Mouse (Mus musculus) kidney, postnatal 25 days (tissue): Measurements from ENCODE around the gene Tbx20.
A peak's percentile ranks its signal among the peaks of the same experiment; 100 is the strongest.

ENCODE experiments used
- DNase-seq, 2 experiments: peaks; one replicate each; pipeline ENCODE4 v3.0.0; 2021; ENCODE audit warnings: mixed read lengths in 2 of 2

Gene Tbx20

GRCm38 (mm10) chr9:24774160-24774969, at the start of gene Tbx20:
Gene Tbx20 (minus strand): TSS chr9:24774303.
- peak in 1 of 2 experiments; percentile 40 for DNase-seq

- no peak for DNase-seq
Measured at GRCm38 (mm10) chr9:24818511-24818910, 44.4 kb upstream of the Tbx20 start.

- DNase-seq, result no peak
Measured at GRCm38 (mm10) chr9:24812461-24812860, 38.4 kb upstream of the Tbx20 start.

GRCm38 (mm10) chr9:24792110-24792509, 18.0 kb upstream of the Tbx20 start:
- DNase-seq, result no peak

- DNase-seq, result no peak
Measured at GRCm38 (mm10) chr9:24789396-24789795, 15.3 kb upstream of the Tbx20 start.

GRCm38 (mm10) chr9:24782338-24782737, 8.2 kb upstream of the Tbx20 start:
- no peak for DNase-seq

GRCm38 (mm10) chr9:24780929-24781441, 6.9 kb upstream of the Tbx20 start:
- DNase-seq, result peak in 1 of 2 experiments; percentile 30

GRCm38 (mm10) chr9:24780391-24780928, 6.4 kb upstream of the Tbx20 start:
- peak in 1 of 2 experiments; percentile 31 for DNase-seq

- DNase-seq, result no peak
Measured at GRCm38 (mm10) chr9:24779975-24780374, 5.9 kb upstream of the Tbx20 start.

- no peak for DNase-seq
Measured at GRCm38 (mm10) chr9:24778571-24778970, 4.5 kb upstream of the Tbx20 start.

GRCm38 (mm10) chr9:24777961-24778360, 3.9 kb upstream of the Tbx20 start:
- peak in 1 of 2 experiments; percentile 30 for DNase-seq

- DNase-seq, result no peak
Measured at GRCm38 (mm10) chr9:24777176-24777895, 3.2 kb upstream of the Tbx20 start.

- DNase-seq, result no peak
Measured at GRCm38 (mm10) chr9:24776487-24776886, 2.4 kb upstream of the Tbx20 start.

GRCm38 (mm10) chr9:24775567-24775966, 1.5 kb upstream of the Tbx20 start:
- DNase-seq, result no peak

GRCm38 (mm10) chr9:24775001-24775400, 898 bp upstream of the Tbx20 start:
- no peak for DNase-seq

- DNase-seq, result no peak
Measured at GRCm38 (mm10) chr9:24773669-24774068, 434 bp downstream of the Tbx20 start.

GRCm38 (mm10) chr9:24773171-24773570, 932 bp downstream of the Tbx20 start:
- DNase-seq, result no peak

GRCm38 (mm10) chr9:24772431-24773120, 1.5 kb downstream of the Tbx20 start:
- no peak for DNase-seq

- DNase-seq, result no peak
Measured at GRCm38 (mm10) chr9:24771713-24772112, 2.4 kb downstream of the Tbx20 start.

GRCm38 (mm10) chr9:24770941-24771405, 3.1 kb downstream of the Tbx20 start:
- DNase-seq, result no peak

GRCm38 (mm10) chr9:24770149-24770940, 3.8 kb downstream of the Tbx20 start:
- DNase-seq, result no peak

- no peak for DNase-seq
Measured at GRCm38 (mm10) chr9:24769611-24770010, 4.5 kb downstream of the Tbx20 start.
